Comparison of ENCODE assay signal across 24 mouse cellular contexts in genomic region chr11:7053710-7054109, GRCm38 (mm10).
"Had no signal": no experiment of that assay in that cellular context is flagged by ENCODE, and none has a peak within 500 bp of the region (broad histone marks: within the 10 kb centered on the region; RNA-seq: fewer than 3 reads in every experiment).

No protein-coding gene starts in this region.

- H3K27me3 ChIP-seq: hindbrain, embryonic 15.5 days had no signal

- H3K9ac ChIP-seq: heart, embryonic 13.5 days; heart, embryonic 15.5 days; hindbrain, embryonic 13.5 days; hindbrain, embryonic 15.5 days; limb, embryonic 12.5 days; liver, embryonic 13.5 days; liver, embryonic 15.5 days had no signal

- H3K4me2 ChIP-seq: heart, embryonic 11.5 days; heart, embryonic 13.5 days; heart, embryonic 15.5 days; hindbrain, embryonic 13.5 days; hindbrain, embryonic 15.5 days; limb, embryonic 12.5 days; liver, embryonic 11.5 days; liver, embryonic 13.5 days; liver, embryonic 15.5 days had no signal

- H3K4me1 ChIP-seq: liver, embryonic 13.5 days; liver, embryonic 15.5 days had no signal

- H3K4me3 ChIP-seq: heart, embryonic 13.5 days; heart, embryonic 15.5 days; hindbrain, embryonic 13.5 days; hindbrain, embryonic 15.5 days; layer of hippocampus, adult 2 months; left cerebral cortex, adult 2 months; limb, embryonic 10.5 days; limb, embryonic 12.5 days; liver, embryonic 13.5 days; liver, embryonic 15.5 days had no signal

- H3K27ac ChIP-seq: heart, embryonic 13.5 days; heart, embryonic 15.5 days; hindbrain, embryonic 13.5 days; hindbrain, embryonic 15.5 days; hindbrain, postnatal 0 days; layer of hippocampus, adult 2 months; left cerebral cortex, adult 2 months; limb, embryonic 10.5 days; limb, embryonic 12.5 days; liver, embryonic 13.5 days; liver, embryonic 15.5 days had no signal

- DNase-seq: gastrocnemius, postnatal 14 days; gastrocnemius, postnatal 36 days; heart, adult 18-20 months; heart, postnatal 14 days; heart, postnatal 36 days; kidney, adult 18-20 months; kidney, adult 8-10 months; kidney, postnatal 10 days; kidney, postnatal 25 days; kidney, postnatal 4 days; liver; liver, embryonic 13.5 days had no signal

- H3K9me3 ChIP-seq: heart, embryonic 13.5 days; heart, embryonic 15.5 days; hindbrain, embryonic 13.5 days; hindbrain, embryonic 15.5 days; limb, embryonic 10.5 days; limb, embryonic 12.5 days; liver, embryonic 13.5 days; liver, embryonic 15.5 days had no signal

- ATAC-seq: hindbrain, postnatal 0 days had no signal

- H3K36me3 ChIP-seq: heart, embryonic 13.5 days; heart, embryonic 15.5 days; hindbrain, embryonic 13.5 days; hindbrain, embryonic 15.5 days; limb, embryonic 10.5 days; limb, embryonic 12.5 days; liver, embryonic 13.5 days; liver, embryonic 15.5 days had no signal
